Mouse (Mus musculus): ENCODE measurements at regions not wholly inside any gene's neighbourhood (a gene's known extent, or its start where the extent isn't known, plus 50 kb on each side); places are given as distances from the start of the nearest gene placed in this dataset.

DNA sequence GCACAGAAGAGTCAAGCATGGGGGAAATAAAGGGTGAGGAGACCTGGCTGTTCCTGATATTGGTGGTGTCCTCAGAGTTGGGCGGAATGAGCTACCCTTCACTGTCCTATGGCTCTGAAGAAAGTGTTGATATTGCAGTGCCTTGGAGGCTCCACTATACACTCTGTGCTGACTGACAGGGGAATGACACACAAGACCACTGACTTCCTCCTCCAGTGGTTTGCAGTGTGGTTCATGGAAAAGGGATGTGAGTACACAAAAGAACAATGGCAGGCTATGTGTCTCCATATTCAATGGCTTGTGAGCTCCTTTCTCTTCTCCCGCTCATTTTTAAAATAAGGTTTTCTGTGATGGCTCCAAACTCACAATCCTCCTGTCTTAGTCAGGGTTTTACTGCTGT, 117.8 kb downstream of the Amer2 start:
- CTCF ChIA-PET, result interaction anchor here (1.3 kb wide), 1 partner anchor 16 kb away, joined by 3 read pairs; no protein-coding TSS in a partner anchor
- POLR2A ChIA-PET, result no interaction called here
- H3K27me3 ChIP-seq, result peaks cover 48% of the 10 kb centered on the region
- in situ Hi-C loops (cut with MboI; ENCODE audit: low pct_unique_long_range_greater_than_20kb), result no loop called here
- no peak for ATAC-seq
- no peak for TF ChIP-seq CTCF (IDR thresholded peaks at IDR 0.05)
- no peak for DNase-seq (ENCODE audit: low read depth, low spot score)

GRCm38 (mm10) chr14:60495441-60495840, 122.4 kb downstream of the Amer2 start:
- peaks cover 35% of the 10 kb centered on the region for H3K27me3 ChIP-seq
- ChIA-PET CTCF (no interaction called here), POLR2A (no interaction called here)
- no peak for TF ChIP-seq CTCF (IDR thresholded peaks at IDR 0.05)
- in situ Hi-C loops (cut with MboI; ENCODE audit: low pct_unique_long_range_greater_than_20kb), result no loop called here
- ATAC-seq (no peak), DNase-seq (ENCODE audit: low read depth, low spot score) (no peak)

GRCm38 (mm10) chr14:60502552-60502951, 129.5 kb downstream of the Amer2 start:
- in situ Hi-C loops (cut with MboI; ENCODE audit: low pct_unique_long_range_greater_than_20kb), result no loop called here
- CTCF ChIA-PET, result interaction anchor here (1.5 kb wide), 1 partner anchor 11 kb away, joined by 7 read pairs; no protein-coding TSS in a partner anchor

DNA sequence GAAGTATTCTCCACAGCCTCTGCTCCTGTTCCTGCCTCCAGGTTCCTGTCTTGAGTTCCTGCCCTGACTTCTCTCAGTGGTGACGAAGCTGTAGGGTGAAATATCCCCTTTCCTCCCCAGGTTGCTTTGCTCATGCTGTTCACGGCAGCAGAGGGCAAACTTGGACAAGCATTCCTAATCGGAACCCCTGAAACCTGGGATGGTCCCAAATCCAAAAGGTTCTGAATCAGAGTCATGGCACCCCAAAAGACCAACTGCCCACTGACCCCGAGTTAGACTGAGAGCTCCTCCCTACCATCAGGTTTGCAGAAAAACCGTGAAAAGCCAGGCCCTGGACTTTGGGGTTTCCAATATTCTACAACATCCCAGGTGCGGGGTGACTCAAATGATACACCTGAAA, 128.7 kb upstream of the Spata13 start:
- DNase-seq (ENCODE audit: low read depth, low spot score), result no peak
- ATAC-seq, result no peak
- CTCF ChIA-PET, result interaction anchor here (2.1 kb wide), 1 partner anchor 9 kb away, joined by 7 read pairs; no protein-coding TSS in a partner anchor
- in situ Hi-C loops (cut with MboI; ENCODE audit: low pct_unique_long_range_greater_than_20kb), result no loop called here
- no peak for TF ChIP-seq CTCF (IDR thresholded peaks at IDR 0.05)
- peaks cover 4% of the 10 kb centered on the region for H3K27me3 ChIP-seq
- POLR2A ChIA-PET, result interaction anchor here (0.6 kb wide), 1 partner anchor 253 kb away, joined by 5 read pairs; no protein-coding TSS in a partner anchor

More at GRCm38 (mm10) chr14:60502552-60502951, 129.5 kb downstream of the Amer2 start:
- peaks cover 8% of the 10 kb centered on the region for H3K27me3 ChIP-seq
- POLR2A ChIA-PET, result no interaction called here
- no peak for DNase-seq (ENCODE audit: low read depth, low spot score)
- ATAC-seq, result no peak
- no peak for TF ChIP-seq CTCF (IDR thresholded peaks at IDR 0.05)

- ChIA-PET POLR2A (no interaction called here), CTCF (interaction anchor here (2.1 kb wide), 1 partner anchor 7 kb away, joined by 7 read pairs; no protein-coding TSS in a partner anchor)
- in situ Hi-C loops (cut with MboI; ENCODE audit: low pct_unique_long_range_greater_than_20kb), result no loop called here
- ATAC-seq, result no peak
- no peak for DNase-seq (ENCODE audit: low read depth, low spot score)
- TF ChIP-seq CTCF (IDR thresholded peaks at IDR 0.05), result no peak
- peaks cover 4% of the 10 kb centered on the region for H3K27me3 ChIP-seq
Measured at GRCm38 (mm10) chr14:60506296-60506695, 127.5 kb upstream of the Spata13 start.

DNA sequence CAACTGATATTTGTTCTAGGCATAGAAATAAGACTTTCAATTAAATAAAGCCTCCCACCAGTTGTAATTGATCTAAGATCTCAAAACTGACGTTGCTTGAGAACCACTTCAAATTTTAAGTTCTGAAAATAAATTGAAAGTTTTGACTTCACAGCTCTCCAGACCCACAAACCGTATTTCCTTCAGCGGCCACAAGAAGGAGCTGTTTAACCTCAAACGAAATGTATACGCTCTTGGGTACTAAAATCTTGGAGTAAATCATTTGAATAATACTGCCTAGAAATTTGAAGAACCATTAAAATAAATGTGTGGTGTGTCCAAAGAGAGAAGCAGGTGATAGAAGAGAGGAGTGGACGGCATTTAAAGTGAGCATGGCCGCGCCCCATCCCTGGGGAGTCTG, 120.2 kb upstream of the Spata13 start:
- ChIA-PET POLR2A (no interaction called here), CTCF (interaction anchor here (1.0 to 2.1 kb wide), 15 partner anchors 8 to 277 kb away, joined by 3 to 9 read pairs (median 5); no protein-coding TSS in a partner anchor)
- DNase-seq (ENCODE audit: low read depth, low spot score) (no peak), ATAC-seq (no peak)
- in situ Hi-C loops (cut with MboI; ENCODE audit: low pct_unique_long_range_greater_than_20kb), result no loop called here
- TF ChIP-seq CTCF (IDR thresholded peaks at IDR 0.05), result peak; percentile 72
- H3K27me3 ChIP-seq, result peaks cover 9% of the 10 kb centered on the region

DNA sequence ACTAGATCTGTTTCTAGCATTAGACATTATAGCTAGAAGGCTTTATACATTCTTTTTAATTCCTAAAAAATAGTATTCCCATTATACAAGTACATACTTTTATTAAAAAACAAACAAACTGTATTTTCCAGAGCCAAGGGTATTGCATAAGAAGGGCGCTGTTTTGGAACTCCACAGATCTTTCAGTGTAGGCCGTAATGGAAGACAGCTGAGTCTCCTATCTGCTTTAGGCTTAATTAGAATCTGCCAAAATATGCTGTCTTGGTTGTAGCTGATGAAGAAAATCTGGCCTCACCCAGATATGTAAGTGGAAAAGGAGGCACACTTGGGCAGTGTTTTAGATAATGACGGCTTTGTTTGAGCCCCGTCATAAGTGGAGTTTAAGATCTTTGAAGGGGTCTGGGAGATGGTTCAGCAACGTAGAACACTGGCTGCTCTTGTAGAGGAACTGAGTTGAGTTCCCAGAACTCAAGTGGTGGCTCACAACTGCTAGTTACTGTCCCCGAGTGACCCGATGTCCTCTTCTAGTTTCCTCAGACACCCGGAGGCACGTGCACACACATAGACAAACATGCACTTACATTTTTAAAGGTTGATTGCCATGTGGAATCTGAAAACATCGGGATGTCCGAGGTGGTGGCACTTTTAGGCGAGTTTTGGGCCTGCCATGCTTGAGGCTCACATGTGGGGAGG, 118.6 kb upstream of the Spata13 start:
- ATAC-seq, result no peak

DNA sequence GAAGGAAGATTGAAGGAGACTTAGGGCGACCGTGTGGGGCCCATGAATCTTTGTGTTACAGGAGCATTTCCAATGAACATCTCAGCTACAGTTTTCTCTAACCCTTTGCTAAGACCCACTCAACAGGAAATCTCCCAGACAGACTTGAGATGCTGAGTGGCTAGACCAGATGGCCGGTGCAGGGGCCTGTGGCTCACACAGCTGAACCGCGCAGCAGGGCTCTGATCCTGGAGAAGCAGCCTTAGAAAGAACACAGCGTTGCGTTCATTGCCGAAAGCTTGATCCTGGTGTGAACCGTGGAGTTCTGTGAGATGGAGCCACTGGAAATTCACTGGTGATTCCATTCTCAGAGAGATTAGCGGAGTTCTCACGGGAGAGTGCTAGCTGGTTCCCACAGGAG, 115.9 kb upstream of the Spata13 start:
- in situ Hi-C loops (cut with MboI; ENCODE audit: low pct_unique_long_range_greater_than_20kb), result loop anchor here (5.0 kb wide), 2 partner anchors 174 to 259 kb away; no protein-coding TSS in a partner anchor
- DNase-seq (ENCODE audit: low read depth, low spot score) (no peak), ATAC-seq (no peak)
- H3K27me3 ChIP-seq, result peaks cover 28% of the 10 kb centered on the region
- ChIA-PET CTCF (no interaction called here), POLR2A (no interaction called here)
- TF ChIP-seq CTCF (IDR thresholded peaks at IDR 0.05), result no peak

More for the DNA sequence above, 118.6 kb upstream of the Spata13 start:
- ChIA-PET POLR2A (no interaction called here), CTCF (interaction anchor here (1.3 to 1.7 kb wide), 5 partner anchors 10 to 186 kb away, joined by 3 to 7 read pairs (median 4); no protein-coding TSS in a partner anchor)
- in situ Hi-C loops (cut with MboI; ENCODE audit: low pct_unique_long_range_greater_than_20kb), result loop anchor here (5.0 kb wide), 2 partner anchors 177 to 262 kb away; no protein-coding TSS in a partner anchor
- no peak for DNase-seq (ENCODE audit: low read depth, low spot score)
- no peak for TF ChIP-seq CTCF (IDR thresholded peaks at IDR 0.05)
- H3K27me3 ChIP-seq, result peaks cover 20% of the 10 kb centered on the region

DNA sequence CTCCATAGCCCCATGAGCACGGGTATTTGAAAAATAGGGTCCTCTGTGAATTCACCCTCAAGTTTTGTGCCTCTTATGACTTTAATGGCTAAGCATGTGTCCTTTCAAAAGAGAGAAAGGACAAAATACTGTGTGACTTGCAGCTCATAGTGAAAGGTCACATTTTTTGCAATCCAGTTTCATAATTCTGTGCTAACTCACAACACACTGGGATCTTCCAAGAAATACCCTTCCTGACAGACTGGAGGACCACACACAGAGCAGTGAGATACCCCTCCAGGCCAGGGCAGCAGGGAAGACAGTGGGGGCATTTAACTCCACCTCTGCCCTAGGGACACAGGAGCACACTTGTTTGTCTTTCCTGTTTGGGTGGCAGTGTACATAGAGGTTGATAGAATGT, 110.8 kb upstream of the Spata13 start:
- ATAC-seq, result no peak
- peaks cover 24% of the 10 kb centered on the region for H3K27me3 ChIP-seq
- POLR2A ChIA-PET, result no interaction called here
- DNase-seq (ENCODE audit: low read depth, low spot score), result no peak
- no peak for TF ChIP-seq CTCF (IDR thresholded peaks at IDR 0.05)
- in situ Hi-C loops (cut with MboI; ENCODE audit: low pct_unique_long_range_greater_than_20kb), result no loop called here
- CTCF ChIA-PET, result interaction anchor here (0.9 to 1.5 kb wide), 3 partner anchors 9 to 171 kb away, joined by 3 to 4 read pairs (median 3); no protein-coding TSS in a partner anchor

GRCm38 (mm10) chr14:60524869-60525268, 108.9 kb upstream of the Spata13 start:
- peaks cover 14% of the 10 kb centered on the region for H3K27me3 ChIP-seq
- in situ Hi-C loops (cut with MboI; ENCODE audit: low pct_unique_long_range_greater_than_20kb), result no loop called here
- POLR2A ChIA-PET, result no interaction called here
- CTCF ChIA-PET, result interaction anchor here (0.7 to 1.7 kb wide), 9 partner anchors 9 to 246 kb away, joined by 3 to 14 read pairs (median 4); no protein-coding TSS in a partner anchor
- TF ChIP-seq CTCF (IDR thresholded peaks at IDR 0.05), result no peak
- ATAC-seq (no peak), DNase-seq (ENCODE audit: low read depth, low spot score) (no peak)

DNA sequence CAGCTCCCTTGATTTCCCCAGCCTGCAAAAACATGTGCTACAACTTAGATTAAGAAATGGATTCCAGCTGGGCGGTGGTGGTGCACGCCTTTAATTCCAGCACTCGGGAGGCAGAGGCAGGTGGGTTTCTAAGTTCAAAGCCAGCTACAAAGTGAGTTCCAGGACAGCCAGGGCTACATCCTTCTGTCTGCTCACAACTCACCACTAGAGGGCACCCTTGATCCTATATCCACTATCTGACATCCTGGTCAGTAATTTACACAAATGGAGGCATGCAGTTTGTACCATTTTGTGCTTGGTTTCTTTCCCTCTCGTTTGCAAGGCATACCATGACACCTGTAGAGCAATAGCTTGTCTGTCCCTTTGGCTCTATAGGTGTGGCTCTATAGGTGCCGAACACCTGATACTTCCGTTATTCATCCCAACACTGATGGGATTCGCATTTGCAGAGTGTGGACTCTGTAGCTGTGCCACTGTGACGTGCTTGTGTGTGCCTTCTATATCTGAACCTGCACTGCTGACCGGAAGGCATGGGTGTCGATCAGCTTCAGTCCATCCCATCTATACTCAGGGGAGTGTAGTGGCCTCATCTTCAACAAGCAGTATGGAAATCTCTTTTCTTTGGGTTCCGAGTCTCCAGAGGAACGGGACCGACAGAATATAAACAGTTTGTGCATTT, 108.4 kb upstream of the Spata13 start:
- H3K27me3 ChIP-seq, result peaks cover 14% of the 10 kb centered on the region
- ChIA-PET CTCF (interaction anchor here (0.7 to 1.7 kb wide), 10 partner anchors 9 to 245 kb away, joined by 3 to 14 read pairs (median 4); no protein-coding TSS in a partner anchor), POLR2A (no interaction called here)
- in situ Hi-C loops (cut with MboI; ENCODE audit: low pct_unique_long_range_greater_than_20kb), result no loop called here
- peak; percentile 44 for ATAC-seq
- TF ChIP-seq CTCF (IDR thresholded peaks at IDR 0.05), result peak; percentile 82
- DNase-seq (ENCODE audit: low read depth, low spot score), result no peak

Measured in Patski (cell line).